Mouse (Mus musculus): Measurements from ENCODE around the gene Acoxl. TPM values are rescaled to one million over a fixed set of nuclear protein-coding genes. Genes with fewer than 3 reads are reported as not detected.

Acoxl gene
- total and polyA plus RNA-seq, 3 experiments, result 0.14 TPM; not detected in 2

DNA sequence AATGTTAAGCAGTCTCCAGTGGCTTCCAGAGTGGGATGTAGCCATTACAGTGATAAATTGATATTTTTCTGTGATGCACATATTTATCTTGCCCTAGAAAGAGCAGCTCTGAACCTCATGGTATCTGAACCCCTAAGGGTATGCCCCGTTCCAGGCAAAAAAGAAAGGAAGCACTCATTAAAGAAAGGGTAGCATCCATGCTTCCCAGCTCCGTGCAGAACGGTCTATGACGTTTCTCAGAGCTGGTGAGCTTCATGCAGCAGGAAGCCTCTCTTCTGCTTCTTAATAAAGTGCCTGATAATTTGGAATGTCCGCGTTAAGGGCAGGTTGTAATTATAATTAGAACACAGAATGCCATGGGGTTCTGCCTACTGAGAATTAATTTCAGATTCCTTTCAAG is 240.6 kb downstream of the Acoxl start:
- Histone ChIP-seq H3K4me3 (no peak overlapping the region), H3K4me1 (ENCODE audit: control insufficient read depth, insufficient read depth, low read length) (no peaks in the 10 kb centered on the region), H3K79me2 (replicated peaks; ENCODE audit: control insufficient read depth, insufficient read depth, low read length) (no peaks in the 10 kb centered on the region), H3K27ac (no peak overlapping the region), H3K36me3 (ENCODE audit: control insufficient read depth, insufficient read depth, low read length) (no peaks in the 10 kb centered on the region), H3K9ac (ENCODE audit: low read depth, low read length) (no peak overlapping the region), H3K27me3 (ENCODE audit: control insufficient read depth, insufficient read depth, low read length) (no peaks in the 10 kb centered on the region)
- WGBS, result 49% methylated on average over 6 of the region's 6 CpGs
- no peak for TF ChIP-seq CTCF (IDR thresholded peaks at IDR 0.05)
- no peak for TF ChIP-seq EP300 (IDR thresholded peaks at IDR 0.05; ENCODE audit: insufficient read depth, low read depth, low read length)
- DNase-seq, result no peak
- intact Hi-C loops (cut with DNase I), result loop anchor here (1.0 to 2.0 kb wide), 4 partner anchors 46 to 493 kb away; no protein-coding TSS in a partner anchor

DNA sequence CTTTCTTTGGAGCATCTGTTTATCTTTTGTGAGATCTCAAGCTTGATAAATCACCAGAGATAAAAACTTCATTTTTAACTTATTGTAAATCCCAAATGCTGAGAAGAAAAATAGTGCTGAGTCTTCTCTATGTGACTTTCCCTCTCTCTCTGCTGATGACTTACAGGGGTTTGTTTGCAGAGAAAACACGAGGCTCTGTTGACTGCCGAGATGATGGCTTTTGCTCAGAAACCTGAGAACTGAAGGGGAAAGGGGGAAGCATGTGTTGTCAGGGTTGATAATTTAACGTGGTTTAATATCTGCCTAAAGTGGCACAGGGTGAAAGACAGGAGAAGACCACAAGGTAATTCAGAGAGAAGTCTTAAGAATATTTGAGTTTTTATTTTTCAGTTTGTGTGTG is 245.2 kb downstream of the Acoxl start:
- WGBS, result 37% methylated on average over 3 of the region's 3 CpGs

DNA sequence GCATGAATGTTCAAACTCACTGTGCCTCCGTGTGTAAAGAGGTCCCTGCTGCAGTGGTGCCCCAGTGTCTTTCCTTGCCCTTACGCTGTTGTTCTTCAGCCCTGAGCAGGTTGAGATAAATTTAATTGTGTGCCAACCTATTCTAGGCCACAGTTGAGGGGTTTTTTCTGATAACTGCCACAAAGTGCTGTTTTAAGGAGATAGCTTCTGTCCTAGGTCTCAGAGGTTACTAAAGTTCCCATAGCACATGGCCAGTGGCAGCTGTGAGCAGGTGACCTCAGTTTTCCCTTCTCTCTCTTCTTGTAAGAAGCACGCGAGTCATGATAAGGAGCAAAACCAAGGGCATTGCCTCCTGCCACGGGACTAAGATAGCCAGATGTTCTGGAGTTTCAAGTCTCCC is 245.9 kb downstream of the Acoxl start:
- H3K4me1 ChIP-seq (ENCODE audit: control insufficient read depth, insufficient read depth, low read length), result peaks cover 1% of the 10 kb centered on the region; the same call in 1 of the 2 replicates
- 54% methylated on average over 5 of the region's 5 CpGs for WGBS
- no peaks in the 10 kb centered on the region for H3K36me3 ChIP-seq (ENCODE audit: control insufficient read depth, insufficient read depth, low read length)
- intact Hi-C loops (cut with DNase I), result no loop called here
- DNase-seq, result no peak
- no peaks in the 10 kb centered on the region for H3K27me3 ChIP-seq (ENCODE audit: control insufficient read depth, insufficient read depth, low read length)
- H3K27ac ChIP-seq, result no peak overlapping the region
- no peak overlapping the region for H3K4me3 ChIP-seq
- TF ChIP-seq POLR2A (IDR thresholded peaks at IDR 0.05; ENCODE audit: insufficient read depth, low read depth, low read length) (no peak), CTCF (IDR thresholded peaks at IDR 0.05) (no peak), EP300 (IDR thresholded peaks at IDR 0.05; ENCODE audit: insufficient read depth, low read depth, low read length) (no peak)
- H3K9ac ChIP-seq (ENCODE audit: low read depth, low read length), result no peak overlapping the region
- no peaks in the 10 kb centered on the region for H3K79me2 ChIP-seq (replicated peaks; ENCODE audit: control insufficient read depth, insufficient read depth, low read length)

More for the DNA sequence above, 245.2 kb downstream of the Acoxl start:
- no peak for TF ChIP-seq EP300 (IDR thresholded peaks at IDR 0.05; ENCODE audit: insufficient read depth, low read depth, low read length)
- no peak for TF ChIP-seq CTCF (IDR thresholded peaks at IDR 0.05)
- TF ChIP-seq POLR2A (IDR thresholded peaks at IDR 0.05; ENCODE audit: insufficient read depth, low read depth, low read length), result no peak
- Histone ChIP-seq H3K27me3 (ENCODE audit: control insufficient read depth, insufficient read depth, low read length) (no peaks in the 10 kb centered on the region), H3K79me2 (replicated peaks; ENCODE audit: control insufficient read depth, insufficient read depth, low read length) (no peaks in the 10 kb centered on the region), H3K4me1 (ENCODE audit: control insufficient read depth, insufficient read depth, low read length) (peaks cover 1% of the 10 kb centered on the region; the same call in 1 of the 2 replicates), H3K27ac (no peak overlapping the region), H3K36me3 (ENCODE audit: control insufficient read depth, insufficient read depth, low read length) (no peaks in the 10 kb centered on the region), H3K4me3 (no peak overlapping the region), H3K9ac (ENCODE audit: low read depth, low read length) (no peak overlapping the region)
- DNase-seq, result no peak
- intact Hi-C loops (cut with DNase I), result no loop called here

DNA sequence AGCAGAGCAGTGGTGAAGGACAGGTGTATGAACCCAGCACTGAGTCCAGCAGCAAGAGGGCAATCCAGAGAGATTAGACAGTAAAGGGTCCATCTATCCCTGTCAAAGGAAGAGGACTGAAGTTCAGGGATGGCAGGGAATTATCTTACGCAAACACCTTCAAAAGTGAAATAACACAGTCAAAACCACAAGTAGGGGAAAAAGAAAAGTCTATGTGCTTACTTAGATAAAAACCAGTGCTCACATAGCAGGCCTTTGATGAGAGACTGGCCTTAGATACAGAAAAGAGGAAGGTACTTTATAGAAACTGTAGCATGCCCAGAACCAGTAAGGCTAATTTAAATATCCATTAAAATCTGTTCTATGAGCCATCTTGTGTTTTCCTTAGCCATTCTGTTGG is 246.8 kb downstream of the Acoxl start:
- TF ChIP-seq POLR2A (IDR thresholded peaks at IDR 0.05; ENCODE audit: insufficient read depth, low read depth, low read length) (no peak), EP300 (IDR thresholded peaks at IDR 0.05; ENCODE audit: insufficient read depth, low read depth, low read length) (no peak), CTCF (IDR thresholded peaks at IDR 0.05) (no peak)
- Histone ChIP-seq H3K4me3 (no peak overlapping the region), H3K9ac (ENCODE audit: low read depth, low read length) (no peak overlapping the region), H3K79me2 (replicated peaks; ENCODE audit: control insufficient read depth, insufficient read depth, low read length) (no peaks in the 10 kb centered on the region), H3K27me3 (ENCODE audit: control insufficient read depth, insufficient read depth, low read length) (no peaks in the 10 kb centered on the region), H3K27ac (no peak overlapping the region), H3K4me1 (ENCODE audit: control insufficient read depth, insufficient read depth, low read length) (peaks cover 1% of the 10 kb centered on the region; the same call in 1 of the 2 replicates), H3K36me3 (ENCODE audit: control insufficient read depth, insufficient read depth, low read length) (no peaks in the 10 kb centered on the region)
- DNase-seq, result no peak
- 100% methylated on average over 1 of the region's 1 CpGs for WGBS
- intact Hi-C loops (cut with DNase I), result no loop called here

DNA sequence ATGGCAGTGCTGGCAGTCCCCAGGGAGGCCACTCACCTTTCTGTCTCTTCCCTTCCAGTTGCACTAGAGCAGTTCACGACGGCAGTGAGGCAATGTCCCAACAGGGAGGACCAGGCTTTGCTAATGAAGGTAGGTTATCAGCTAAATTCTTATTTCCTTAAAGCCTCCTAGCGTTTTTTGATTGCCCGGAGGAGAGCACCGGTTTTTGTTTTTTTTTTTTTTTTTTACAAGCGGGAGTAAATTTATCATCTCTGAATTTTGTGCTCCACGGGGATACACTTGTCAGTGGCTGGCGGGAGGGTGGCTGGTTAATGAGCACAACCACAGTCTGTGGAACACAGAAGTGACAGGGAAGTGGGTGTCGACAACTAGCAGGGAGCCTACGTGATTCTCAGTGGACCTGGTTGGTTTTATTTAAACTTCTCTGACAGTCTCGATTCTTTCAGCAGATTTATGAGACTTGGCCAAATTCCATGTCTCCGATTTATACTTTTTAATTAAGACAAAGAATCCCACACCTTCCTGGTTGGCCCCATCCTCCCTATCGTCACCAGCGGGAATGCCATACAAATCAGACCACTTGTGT is 247.7 kb downstream of the Acoxl start:
- intact Hi-C loops (cut with DNase I), result no loop called here
- no peaks in the 10 kb centered on the region for H3K36me3 ChIP-seq (ENCODE audit: control insufficient read depth, insufficient read depth, low read length)
- 28% methylated on average over 14 of the region's 14 CpGs for WGBS
- no peak overlapping the region for H3K27ac ChIP-seq
- H3K4me1 ChIP-seq (ENCODE audit: control insufficient read depth, insufficient read depth, low read length), result peaks cover 1% of the 10 kb centered on the region; the same call in 1 of the 2 replicates
- H3K79me2 ChIP-seq (replicated peaks; ENCODE audit: control insufficient read depth, insufficient read depth, low read length), result no peaks in the 10 kb centered on the region
- no peak overlapping the region for H3K4me3 ChIP-seq
- no peaks in the 10 kb centered on the region for H3K27me3 ChIP-seq (ENCODE audit: control insufficient read depth, insufficient read depth, low read length)
- TF ChIP-seq EP300 (IDR thresholded peaks at IDR 0.05; ENCODE audit: insufficient read depth, low read depth, low read length), result no peak
- TF ChIP-seq CTCF (IDR thresholded peaks at IDR 0.05), result no peak
- TF ChIP-seq POLR2A (IDR thresholded peaks at IDR 0.05; ENCODE audit: insufficient read depth, low read depth, low read length), result no peak
- no peak overlapping the region for H3K9ac ChIP-seq (ENCODE audit: low read depth, low read length)
- no peak for DNase-seq

DNA sequence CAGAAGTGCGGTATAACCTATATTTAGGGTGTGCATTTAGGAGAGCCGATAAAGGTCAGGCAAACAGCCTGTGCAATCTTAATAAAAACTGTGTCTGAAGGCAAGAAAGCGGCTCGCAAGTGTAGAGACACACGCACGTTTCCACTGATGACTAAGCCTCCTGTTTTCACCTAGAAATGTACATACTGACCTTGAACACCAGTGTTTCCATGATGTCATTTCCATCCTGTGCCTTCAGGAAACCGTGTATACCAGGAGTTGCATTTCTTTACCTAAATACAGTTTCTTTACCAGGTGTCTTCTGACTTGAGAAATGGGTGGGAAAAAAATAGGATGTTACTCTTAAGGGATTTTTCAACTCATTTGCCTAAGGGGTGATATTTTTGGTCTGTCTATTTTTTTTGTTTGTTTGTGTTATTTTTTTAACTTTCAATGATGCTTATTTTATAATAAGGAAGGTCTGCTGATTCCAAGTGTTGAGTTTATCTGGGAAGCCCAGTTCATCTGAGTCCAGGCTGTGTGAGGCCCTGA is 248.4 kb downstream of the Acoxl start:
- Histone ChIP-seq H3K79me2 (replicated peaks; ENCODE audit: control insufficient read depth, insufficient read depth, low read length) (no peaks in the 10 kb centered on the region), H3K4me3 (no peak overlapping the region), H3K27ac (no peak overlapping the region), H3K9ac (ENCODE audit: low read depth, low read length) (no peak overlapping the region), H3K27me3 (ENCODE audit: control insufficient read depth, insufficient read depth, low read length) (no peaks in the 10 kb centered on the region), H3K36me3 (ENCODE audit: control insufficient read depth, insufficient read depth, low read length) (no peaks in the 10 kb centered on the region), H3K4me1 (ENCODE audit: control insufficient read depth, insufficient read depth, low read length) (peaks cover 1% of the 10 kb centered on the region; the same call in 1 of the 2 replicates)
- no peak for DNase-seq
- intact Hi-C loops (cut with DNase I), result no loop called here
- 28% methylated on average over 7 of the region's 7 CpGs for WGBS
- TF ChIP-seq EP300 (IDR thresholded peaks at IDR 0.05; ENCODE audit: insufficient read depth, low read depth, low read length) (no peak), CTCF (IDR thresholded peaks at IDR 0.05) (no peak), POLR2A (IDR thresholded peaks at IDR 0.05; ENCODE audit: insufficient read depth, low read depth, low read length) (no peak)

All from heart, adult 2 months (tissue).